Mouse (Mus musculus) hindbrain, postnatal 0 days (tissue): ENCODE results near the gene Akr1b7. TPM values are rescaled to one million over a fixed set of nuclear protein-coding genes. Genes with fewer than 3 reads are reported as not detected.
"Not testable (repeated sequence)": the region's sequence is repeated elsewhere in the genome, so short reads cannot be mapped to it uniquely, and the experiment has no call there.

Source experiments
- ATAC-seq: fragments of 200-750 bp; cut with Nextera tagmentation; 2 replicates; pipeline ENCODE4 v1.8.0; 2017; ENCODE audit warnings: mild to moderate bottlenecking, moderate TSS enrichment, moderate library complexity
- DNase-seq: peaks from one replicate; pipeline ENCODE4 v3.0.0-alpha.2; 2015; ENCODE audit warnings: low spot score
- H3K27ac ChIP-seq: fragments of 300-500 bp; sonication (generic); 2 replicates; pipeline ENCODE4 v1.5.1; 2014; ENCODE audit warnings: mild to moderate bottlenecking
- H3K27me3 ChIP-seq: fragments of 300-500 bp; sonication (generic); 2 replicates; pipeline ENCODE4 v1.6.1; 2014; ENCODE audit warnings: low read length, mixed read lengths; ENCODE audit not compliant: insufficient read depth
- H3K36me3 ChIP-seq: fragments of 300-500 bp; sonication (generic); 2 replicates; pipeline ENCODE4 v1.6.1; 2014; ENCODE audit warnings: low read length, mixed read lengths; ENCODE audit not compliant: insufficient read depth
- H3K4me1 ChIP-seq: fragments of 300-500 bp; sonication (generic); 2 replicates; pipeline ENCODE4 v1.6.1; 2014; ENCODE audit warnings: antibody characterized with exemption, low read length, mixed read lengths; ENCODE audit not compliant: insufficient read depth
- H3K4me2 ChIP-seq: fragments of 300-500 bp; sonication (generic); 2 replicates; pipeline ENCODE4 v1.6.1; 2014; ENCODE audit warnings: low read depth, mild to moderate bottlenecking, low read length, moderate library complexity, mixed read lengths
- H3K4me3 ChIP-seq: fragments of 300-500 bp; sonication (generic); 2 replicates; pipeline ENCODE4 v1.5.1; 2014; ENCODE audit warnings: low read length
- H3K9ac ChIP-seq: fragments of 300-500 bp; sonication (generic); replicated peaks from 2 replicates; pipeline ENCODE4 v1.6.1; 2014; ENCODE audit warnings: mild to moderate bottlenecking, low read length, moderate library complexity, mixed read lengths
- H3K9me3 ChIP-seq: fragments of 300-500 bp; sonication (generic); 2 replicates; pipeline ENCODE4 v1.6.1; 2016; ENCODE audit warnings: low read length, mixed read lengths
- CTCF ChIP-seq: IDR thresholded peaks from 2 replicates; pipeline ENCODE4 v1.5.1; 2016; ENCODE audit warnings: antibody characterized with exemption, control low read depth, low read depth
- WGBS: fragments of 180-500 bp; shearing (Covaris S2); extraction: QIAGEN DNeasy Blood & Tissue Kit; methylation state at CpG from one replicate; pipeline ENCODE4 v1.1.7; 2014; 5-methylcytosine and 5-hydroxymethylcytosine counted together
- polyA plus RNA-seq: library from polyadenylated mRNA; unstranded; fragments of >200 nt; fragmentation: Nextera tagmentation; extraction: Ambion mirVana; gene quantifications from 2 replicates; pipeline ENCODE4 v1.2.1, GENCODE M21; 2015
- total RNA-seq: library from RNA; depleted of rRNA; stranded (reverse); fragments of >200 nt; gene quantifications from 2 replicates; pipeline ENCODE4 v1.2.3, GENCODE M21; 2014

Akr1b7 gene
- total and polyA plus RNA-seq, 2 experiments from 2014 or later: not detected

DNA sequence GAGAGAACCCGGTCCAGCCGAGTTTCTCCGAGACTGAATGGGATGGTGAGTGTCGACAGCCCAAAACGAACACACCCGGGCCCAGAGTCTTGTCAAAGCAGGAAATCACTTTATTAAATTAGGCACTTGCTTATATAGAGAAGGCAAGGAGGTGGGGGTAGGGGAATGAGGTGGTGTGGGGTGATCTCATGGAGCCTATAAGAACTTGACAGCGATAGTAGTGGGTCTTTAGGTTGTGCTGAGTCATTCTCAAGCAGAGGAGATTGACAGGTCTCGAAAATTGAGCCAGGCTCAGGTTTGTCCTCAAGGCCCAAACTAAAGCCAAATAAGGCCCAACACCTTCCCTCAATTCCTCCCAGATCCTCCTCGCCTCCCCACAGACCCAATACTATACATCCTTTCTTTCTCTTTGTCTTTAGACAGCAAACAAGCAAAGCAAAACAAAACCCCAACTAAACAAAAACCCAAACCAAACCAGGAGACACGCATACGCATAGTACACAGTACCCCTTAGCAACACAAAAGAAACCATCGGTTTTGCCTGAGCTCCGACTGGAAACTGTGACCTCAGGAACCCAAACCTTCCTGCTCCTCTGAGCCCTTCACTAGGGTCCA is 12.4 kb upstream of the Akr1b7 start:
- Histone ChIP-seq H3K36me3 (no peaks in the 10 kb centered on the region), H3K4me1 (no peaks in the 10 kb centered on the region), H3K27ac (no peak overlapping the region), H3K4me2 (no peak overlapping the region), H3K9me3 (no peaks in the 10 kb centered on the region), H3K4me3 (no peak overlapping the region), H3K27me3 (no peaks in the 10 kb centered on the region), H3K9ac (no peak overlapping the region)
- 84% methylated on average over 13 of the region's 13 CpGs for WGBS
- ATAC-seq: no peak
- DNase-seq: no peak
- no peak for TF ChIP-seq CTCF

DNA sequence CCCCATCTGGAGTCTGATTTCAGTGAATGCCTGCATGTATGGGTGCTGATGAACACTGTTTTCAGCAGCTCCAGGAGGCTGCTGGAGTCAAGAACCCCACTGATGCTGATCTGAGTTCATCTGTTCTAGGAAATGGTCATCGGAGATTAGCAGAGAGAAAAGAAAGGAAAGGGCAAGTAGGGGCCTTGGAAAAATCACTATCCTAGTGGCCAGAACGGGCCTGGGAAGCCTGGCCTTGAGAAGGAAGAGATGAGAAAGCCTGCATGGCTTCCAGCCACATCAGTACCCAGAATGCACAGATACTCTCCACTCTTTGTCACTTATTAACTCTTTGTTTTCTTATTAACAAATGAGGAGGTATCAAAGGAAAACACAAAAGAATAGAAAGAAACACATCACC is 11.4 kb upstream of the Akr1b7 start:
- WGBS: 79% methylated on average over 2 of the region's 2 CpGs
- ATAC-seq (no peak), DNase-seq (no peak)

DNA sequence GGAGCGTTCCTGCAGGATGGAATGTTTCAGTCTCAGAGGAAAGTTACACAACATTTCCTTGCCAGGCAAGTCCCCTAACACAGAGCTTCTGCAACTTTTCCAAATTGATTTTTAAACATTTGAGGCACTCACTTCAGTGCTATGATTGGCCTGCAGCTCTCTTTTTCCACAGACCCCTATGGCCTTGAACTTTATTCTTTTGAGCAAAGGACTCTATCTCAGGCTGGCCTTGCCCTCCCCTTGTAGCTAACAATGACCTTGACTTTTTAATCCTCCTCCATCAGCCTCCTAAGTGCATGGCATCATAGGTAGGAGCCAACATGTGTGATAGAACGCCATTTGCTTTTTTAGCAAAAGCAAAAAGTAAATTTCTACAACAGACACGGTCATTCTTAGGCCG is 5.4 kb upstream of the Akr1b7 start:
- Histone ChIP-seq H3K4me3 (no peak overlapping the region), H3K27ac (no peak overlapping the region), H3K36me3 (no peaks in the 10 kb centered on the region), H3K9me3 (no peaks in the 10 kb centered on the region), H3K4me2 (no peak overlapping the region), H3K4me1 (no peaks in the 10 kb centered on the region), H3K9ac (no peak overlapping the region), H3K27me3 (no peaks in the 10 kb centered on the region)
- no peak for TF ChIP-seq CTCF
- DNase-seq (no peak), ATAC-seq (no peak)
- WGBS: 94% methylated on average over 4 of the region's 4 CpGs

More for the DNA sequence above, 11.4 kb upstream of the Akr1b7 start:
- Histone ChIP-seq H3K27ac (no peak overlapping the region), H3K36me3 (no peaks in the 10 kb centered on the region), H3K9me3 (no peaks in the 10 kb centered on the region), H3K9ac (no peak overlapping the region), H3K27me3 (no peaks in the 10 kb centered on the region), H3K4me1 (no peaks in the 10 kb centered on the region), H3K4me2 (no peak overlapping the region), H3K4me3 (no peak overlapping the region)
- TF ChIP-seq CTCF: no peak

GRCm38 (mm10) chr6:34407403-34407802 is 4.7 kb upstream of the Akr1b7 start:
- no peak for TF ChIP-seq CTCF
- H3K36me3 ChIP-seq: no peaks in the 10 kb centered on the region
- 77% methylated on average over 10 of the region's 10 CpGs for WGBS
- H3K4me1 ChIP-seq: no peaks in the 10 kb centered on the region
- H3K27me3 ChIP-seq: no peaks in the 10 kb centered on the region
- no peak overlapping the region for H3K27ac ChIP-seq
- H3K4me3 ChIP-seq: no peak overlapping the region
- ATAC-seq (no peak), DNase-seq (no peak)
- no peaks in the 10 kb centered on the region for H3K9me3 ChIP-seq
- H3K4me2 ChIP-seq: no peak overlapping the region
- no peak overlapping the region for H3K9ac ChIP-seq

DNA sequence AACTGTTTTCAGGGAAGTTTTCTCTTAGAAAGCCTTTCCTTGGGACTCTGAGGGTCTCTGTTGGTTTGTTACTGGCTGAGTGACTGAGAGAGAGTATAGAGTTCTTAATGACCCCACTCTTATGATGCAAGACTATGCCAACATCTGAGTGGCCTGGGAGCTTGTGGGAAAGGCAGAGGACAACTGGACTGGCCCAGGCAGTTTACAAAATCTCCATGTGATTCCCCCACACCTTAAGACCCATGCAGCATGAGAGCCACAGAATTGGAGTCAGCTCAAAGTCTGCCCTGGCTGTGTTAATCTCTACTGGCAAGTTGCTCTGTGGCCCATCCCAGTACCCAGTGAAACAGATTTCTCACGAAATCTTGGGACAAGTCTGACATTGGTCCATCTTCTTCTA is 554 bp downstream of the Akr1b7 start:
- H3K9ac ChIP-seq: no peak overlapping the region
- no peak for TF ChIP-seq CTCF
- no peak overlapping the region for H3K4me2 ChIP-seq
- no peak overlapping the region for H3K4me3 ChIP-seq
- H3K27me3 ChIP-seq: no peaks in the 10 kb centered on the region
- no peaks in the 10 kb centered on the region for H3K4me1 ChIP-seq
- WGBS: 75% methylated on average over 1 of the region's 1 CpGs
- H3K9me3 ChIP-seq: no peaks in the 10 kb centered on the region
- H3K36me3 ChIP-seq: no peaks in the 10 kb centered on the region
- H3K27ac ChIP-seq: no peak overlapping the region
- DNase-seq: no peak
- ATAC-seq: no peak

GRCm38 (mm10) chr6:34413386-34413785 is 1.3 kb downstream of the Akr1b7 start:
- not testable (repeated sequence) for H3K4me2 ChIP-seq, H3K4me1 ChIP-seq, H3K27me3 ChIP-seq, H3K4me3 ChIP-seq, DNase-seq, H3K9me3 ChIP-seq, ATAC-seq, H3K9ac ChIP-seq, H3K36me3 ChIP-seq, H3K27ac ChIP-seq
- WGBS: 71% methylated on average over 1 of the region's 1 CpGs

DNA sequence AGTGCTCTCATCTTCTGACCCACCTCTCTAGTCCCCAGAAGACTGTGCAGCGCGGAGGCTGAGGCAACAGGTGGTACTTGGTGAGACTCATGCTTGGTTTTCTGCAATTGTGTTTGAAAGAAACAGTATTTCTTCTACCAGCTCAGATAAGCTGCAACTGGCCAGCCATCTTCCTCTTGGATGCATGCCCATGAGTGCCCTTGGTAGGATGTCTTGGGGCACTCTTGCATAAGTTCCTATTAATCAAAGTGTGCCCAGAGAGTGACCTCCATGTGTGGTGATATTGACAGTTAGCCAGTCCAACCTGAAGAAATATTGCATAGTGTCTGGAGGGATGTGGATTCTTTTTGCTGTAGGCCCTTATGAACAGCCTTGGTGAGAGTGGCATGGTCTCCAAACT is 4.4 kb downstream of the Akr1b7 start:
- DNase-seq (no peak), ATAC-seq (no peak)
- H3K4me1 ChIP-seq: no peaks in the 10 kb centered on the region
- no peaks in the 10 kb centered on the region for H3K36me3 ChIP-seq
- 100% methylated on average over 2 of the region's 2 CpGs for WGBS
- no peak overlapping the region for H3K27ac ChIP-seq
- TF ChIP-seq CTCF: no peak
- no peak overlapping the region for H3K4me2 ChIP-seq
- H3K9me3 ChIP-seq: no peaks in the 10 kb centered on the region
- H3K27me3 ChIP-seq: no peaks in the 10 kb centered on the region
- H3K4me3 ChIP-seq: no peak overlapping the region
- no peak overlapping the region for H3K9ac ChIP-seq
